Mouse (Mus musculus) heart, postnatal 0 days (tissue): ENCODE measurements at regions not wholly inside any gene's neighbourhood (a gene's known extent, or its start where the extent isn't known, plus 50 kb on each side); places are given as distances from the start of the nearest gene placed in this dataset.

Experiments used
- CTCF ChIP-seq: IDR thresholded peaks from 2 replicates; pipeline ENCODE4 v1.5.1; 2016; ENCODE audit warnings: antibody characterized with exemption, control low read depth, low read depth
- EP300 ChIP-seq: IDR thresholded peaks from 2 replicates; pipeline ENCODE4 v1.6.1; 2016; ENCODE audit warnings: antibody characterized with exemption, low read depth

- no peak for TF ChIP-seq CTCF
- no peak for TF ChIP-seq EP300
These were observed 586.6 kb upstream of the Nrp1 start for GRCm38 (mm10) chr8:127771781-127772180.
